Mouse (Mus musculus): Measurements from ENCODE around the gene Pdpk1.

- TF ChIP-seq CTCF (IDR thresholded peaks at IDR 0.05; ENCODE audit: control insufficient read depth, insufficient read depth, low read length) (peak; percentile 11; the same call in 1 of the 2 replicates), POLR2A (IDR thresholded peaks at IDR 0.05; ENCODE audit: borderline replicate concordance, control insufficient read depth, low read depth, low read length) (no peak)
Observed at GRCm38 (mm10) chr17:24131570-24131969, 19.2 kb downstream of the Pdpk1 start.
